In genomic region chr11:102578341-102579118, GRCm38 (mm10) we compare ENCODE assay signal across 8 mouse cellular contexts. TPM values are rescaled to one million over a fixed set of nuclear protein-coding genes. Genes with fewer than 3 reads are reported as not detected.
DNase-seq lines count a peak whose midpoint lies in the region; ATAC-seq and TF ChIP-seq lines count a peak whose summit lies in the region.

No protein-coding gene starts in this region.

- no peaks in the 10 kb centered on the region for H3K36me3 ChIP-seq in heart, embryonic 13.5 days
- no peaks in the 10 kb centered on the region for H3K36me3 ChIP-seq in kidney, postnatal 0 days (ENCODE audit: insufficient read depth, low read length)
- no peaks in the 10 kb centered on the region for H3K36me3 ChIP-seq in liver, postnatal 0 days (replicated peaks; ENCODE audit: insufficient read depth, low read length)
- H3K36me3 ChIP-seq in neural tube, embryonic 13.5 days, result no peaks in the 10 kb centered on the region
- no peaks in the 10 kb centered on the region for H3K36me3 ChIP-seq in testis, adult 2 months (ENCODE audit: control insufficient read depth, insufficient read depth, low read length)

- H3K4me1 ChIP-seq in bone marrow, adult 2 months (ENCODE audit: control insufficient read depth, insufficient read depth, low read length), result no peaks in the 10 kb centered on the region
- H3K4me1 ChIP-seq in embryonic fibroblast, embryonic 13.5 days (ENCODE audit: control insufficient read depth, insufficient read depth, low read length), result peaks cover 15% of the 10 kb centered on the region
- peaks cover 64% of the 10 kb centered on the region for H3K4me1 ChIP-seq in heart, embryonic 13.5 days
- peaks cover 9% of the 10 kb centered on the region for H3K4me1 ChIP-seq in kidney, postnatal 0 days (replicated peaks; ENCODE audit: insufficient read depth, low read length)
- no peaks in the 10 kb centered on the region for H3K4me1 ChIP-seq in liver, postnatal 0 days (ENCODE audit: insufficient read depth)
- peaks cover 43% of the 10 kb centered on the region for H3K4me1 ChIP-seq in neural tube, embryonic 13.5 days (replicated peaks)
- H3K4me1 ChIP-seq in testis, adult 2 months (ENCODE audit: control insufficient read depth, insufficient read depth, low read length), result peaks cover 12% of the 10 kb centered on the region

- 8% methylated on average over 27 of the region's 27 CpGs for WGBS in bone marrow, adult 2 months
- 6% methylated on average over 27 of the region's 27 CpGs for WGBS in heart, embryonic 13.5 days
- 6% methylated on average over 27 of the region's 27 CpGs for WGBS in kidney, postnatal 0 days
- WGBS in liver, postnatal 0 days (ENCODE audit: insufficient replicate concordance), result 8% methylated on average over 27 of the region's 27 CpGs
- WGBS in neural tube, embryonic 13.5 days, result 5% methylated on average over 27 of the region's 27 CpGs

- no peaks in the 10 kb centered on the region for H3K9me3 ChIP-seq in heart, embryonic 13.5 days
- H3K9me3 ChIP-seq in kidney, postnatal 0 days (replicated peaks; ENCODE audit: low read length), result no peaks in the 10 kb centered on the region
- H3K9me3 ChIP-seq in liver, postnatal 0 days (ENCODE audit: low read length), result no peaks in the 10 kb centered on the region
- H3K9me3 ChIP-seq in neural tube, embryonic 13.5 days, result no peaks in the 10 kb centered on the region

- no peaks in the 10 kb centered on the region for H3K27me3 ChIP-seq in heart, embryonic 13.5 days (replicated peaks)
- H3K27me3 ChIP-seq in kidney, postnatal 0 days (ENCODE audit: insufficient read depth, low read length), result no peaks in the 10 kb centered on the region
- H3K27me3 ChIP-seq in liver, postnatal 0 days (ENCODE audit: insufficient read depth, low read length), result peaks cover 37% of the 10 kb centered on the region
- no peaks in the 10 kb centered on the region for H3K27me3 ChIP-seq in neural tube, embryonic 13.5 days
- H3K27me3 ChIP-seq in testis, adult 2 months (ENCODE audit: control insufficient read depth, insufficient read depth, low read length), result no peaks in the 10 kb centered on the region

- peak overlapping the region; percentile 59 for H3K4me2 ChIP-seq in heart, embryonic 13.5 days
- peak overlapping the region; percentile 53 for H3K4me2 ChIP-seq in kidney, postnatal 0 days (ENCODE audit: low read length)
- peak overlapping the region; percentile 49 for H3K4me2 ChIP-seq in liver, postnatal 0 days (ENCODE audit: low read depth, low read length)
- peak overlapping the region; percentile 49 for H3K4me2 ChIP-seq in neural tube, embryonic 13.5 days

- H3K27ac ChIP-seq in bone marrow, adult 2 months (ENCODE audit: control insufficient read depth, insufficient read depth, low read depth, low read length, poor library complexity), result no peak overlapping the region
- H3K27ac ChIP-seq in embryonic fibroblast, embryonic 13.5 days (ENCODE audit: insufficient read depth, low read length), result no peak overlapping the region
- H3K27ac ChIP-seq in heart, embryonic 13.5 days (replicated peaks), result peak overlapping the region; percentile 90
- H3K27ac ChIP-seq in kidney, postnatal 0 days, result peak overlapping the region; percentile 78
- H3K27ac ChIP-seq in liver, postnatal 0 days (ENCODE audit: low read depth), result no peak overlapping the region
- H3K27ac ChIP-seq in neural tube, embryonic 13.5 days (replicated peaks), result peak overlapping the region; percentile 75
- no peak overlapping the region for H3K27ac ChIP-seq in testis, adult 2 months (ENCODE audit: control insufficient read depth, insufficient read depth, low read depth, low read length)

- TF ChIP-seq POLR2A in bone marrow, adult 2 months (IDR thresholded peaks at IDR 0.05; ENCODE audit: borderline replicate concordance, control insufficient read depth, low read depth, low read length), result no peak
- peak; percentile 44 for TF ChIP-seq POLR2A in embryonic fibroblast, embryonic 13.5 days (IDR thresholded peaks at IDR 0.05; ENCODE audit: low read depth, low read length)
- TF ChIP-seq POLR2A in testis, adult 2 months (IDR thresholded peaks at IDR 0.05; ENCODE audit: control insufficient read depth, low read depth, low read length), result no peak

- DNase-seq in kidney, postnatal 0 days (ENCODE audit: low spot score), result peak; percentile 95
- DNase-seq in liver, postnatal 0 days, result peak; percentile 89

- no peak for TF ChIP-seq EP300 in liver, postnatal 0 days (IDR thresholded peaks at IDR 0.05; ENCODE audit: low read depth)

- no peak overlapping the region for H3K4me3 ChIP-seq in bone marrow, adult 2 months (replicated peaks; ENCODE audit: control insufficient read depth, low read depth, low read length)
- no peak overlapping the region for H3K4me3 ChIP-seq in embryonic fibroblast, embryonic 13.5 days (ENCODE audit: insufficient read depth, low read length)
- H3K4me3 ChIP-seq in heart, embryonic 13.5 days, result peak overlapping the region; percentile 47
- peak overlapping the region; percentile 5 for H3K4me3 ChIP-seq in kidney, postnatal 0 days (replicated peaks; ENCODE audit: low read depth, low read length)
- H3K4me3 ChIP-seq in liver, postnatal 0 days (ENCODE audit: low read depth, low read length), result peak overlapping the region; percentile 13
- H3K4me3 ChIP-seq in neural tube, embryonic 13.5 days, result peak overlapping the region; percentile 24
- peak overlapping the region; percentile 37 for H3K4me3 ChIP-seq in testis, adult 2 months (ENCODE audit: control insufficient read depth, low read depth, low read length)

- peak; percentile 75 for ATAC-seq in CD4-positive, CD25-positive, alpha-beta regulatory T cell, adult 4 months
- ATAC-seq in heart, embryonic 13.5 days (ENCODE audit: extremely low read depth, insufficient number of reproducible peaks, low FRiP score, low TSS enrichment), result no peak
- ATAC-seq in kidney, postnatal 0 days (replicated peaks; ENCODE audit: low FRiP score, low read depth), result peak; percentile 60
- ATAC-seq in liver, postnatal 0 days, result peak; percentile 72
- ATAC-seq in neural tube, embryonic 13.5 days (ENCODE audit: low read depth), result peak; percentile 44; the same call in 1 of the 2 replicates

- peak overlapping the region; percentile 84 for H3K9ac ChIP-seq in heart, embryonic 13.5 days
- H3K9ac ChIP-seq in kidney, postnatal 0 days (ENCODE audit: low read depth, low read length), result peak overlapping the region; percentile 38; the same call in 1 of the 2 replicates
- H3K9ac ChIP-seq in liver, postnatal 0 days (replicated peaks), result no peak overlapping the region
- H3K9ac ChIP-seq in neural tube, embryonic 13.5 days, result peak overlapping the region; percentile 41; the same call in 1 of the 2 replicates

- TF ChIP-seq CTCF in bone marrow, adult 2 months (IDR thresholded peaks at IDR 0.05; ENCODE audit: control insufficient read depth, insufficient read depth, low read length), result peak; percentile 85
- TF ChIP-seq CTCF in embryonic fibroblast, embryonic 13.5 days (IDR thresholded peaks at IDR 0.05; ENCODE audit: borderline replicate concordance, insufficient read depth, low read length), result peak; percentile 43
- peak; percentile 99 for TF ChIP-seq CTCF in kidney, postnatal 0 days (IDR thresholded peaks at IDR 0.05; ENCODE audit: low read depth)
- peak; percentile 99 for TF ChIP-seq CTCF in liver, postnatal 0 days (IDR thresholded peaks at IDR 0.05; ENCODE audit: low read depth)
- peak; percentile 95 for TF ChIP-seq CTCF in testis, adult 2 months (IDR thresholded peaks at IDR 0.05; ENCODE audit: control insufficient read depth, insufficient read depth, insufficient replicate concordance, low read depth, low read length)

RNA-seq across cellular contexts. Expression of gene Gm11627, which starts 0.7 kb away (rescaled TPM):
- polyA plus RNA-seq in CD4-positive, CD25-positive, alpha-beta regulatory T cell, adult 4 months (2017; shearing (Covaris generic)), result not detected
- polyA plus RNA-seq in bone marrow, adult 2 months (2011; ENCODE audit: insufficient read depth, insufficient read length, low replicate concordance, missing spikeins), result not detected in 2 replicates
- polyA plus RNA-seq in embryonic fibroblast, embryonic 13.5 days (2011; ENCODE audit: insufficient read length, low read depth, missing spikeins), result 2.5 and 3.2 TPM in 2 replicates
- 10.5 and 13.8 TPM in 2 replicates for polyA plus RNA-seq in heart, embryonic 13.5 days (2015; fragmentation: Nextera tagmentation; extraction: Ambion mirVana)
- polyA plus RNA-seq in kidney, postnatal 0 days (2015; fragmentation: Nextera tagmentation; extraction: Ambion mirVana), result 8.6 and 8.9 TPM in 2 replicates
- polyA plus RNA-seq in liver, postnatal 0 days (2015; fragmentation: Nextera tagmentation; extraction: Ambion mirVana), result not detected in 2 replicates
- 7.5 and 8.7 TPM in 2 replicates for polyA plus RNA-seq in neural tube, embryonic 13.5 days (2015; fragmentation: Nextera tagmentation; extraction: Ambion mirVana)
- polyA plus RNA-seq in testis, adult 2 months (2012; rRNA removed), result 0.40 and 0.51 TPM in 2 replicates

RNA-seq across cellular contexts. Expression of gene Gpatch8, which starts 22.3 kb away (rescaled TPM):
- 10 to 100 TPM; 64.2 to 75.8 TPM for polyA plus RNA-seq in CD4-positive, CD25-positive, alpha-beta regulatory T cell, adult 4 months (2017; shearing (Covaris generic))
- polyA plus RNA-seq in bone marrow, adult 2 months (2011; ENCODE audit: insufficient read depth, insufficient read length, low replicate concordance, missing spikeins), result 14.4 and 17.0 TPM in 2 replicates
- 36.6 and 40.7 TPM in 2 replicates for polyA plus RNA-seq in embryonic fibroblast, embryonic 13.5 days (2011; ENCODE audit: insufficient read length, low read depth, missing spikeins)
- polyA plus RNA-seq in heart, embryonic 13.5 days (2015; fragmentation: Nextera tagmentation; extraction: Ambion mirVana), result 36.1 and 39.0 TPM in 2 replicates
- 25.1 and 29.6 TPM in 2 replicates for polyA plus RNA-seq in kidney, postnatal 0 days (2015; fragmentation: Nextera tagmentation; extraction: Ambion mirVana)
- polyA plus RNA-seq in liver, postnatal 0 days (2015; fragmentation: Nextera tagmentation; extraction: Ambion mirVana), result 11.1 and 12.2 TPM in 2 replicates
- polyA plus RNA-seq in neural tube, embryonic 13.5 days (2015; fragmentation: Nextera tagmentation; extraction: Ambion mirVana), result 77.5 and 83.8 TPM in 2 replicates
- polyA plus RNA-seq in testis, adult 2 months (2012; rRNA removed), result 15.4 and 16.7 TPM in 2 replicates

RNA-seq across cellular contexts. Expression of gene Fzd2, which starts 25.7 kb away (rescaled TPM):
- polyA plus RNA-seq in CD4-positive, CD25-positive, alpha-beta regulatory T cell, adult 4 months (2017; shearing (Covaris generic)), result not detected
- polyA plus RNA-seq in bone marrow, adult 2 months (2011; ENCODE audit: insufficient read depth, insufficient read length, low replicate concordance, missing spikeins), result 0.42 TPM in 1 of 2 replicates, not detected in the other
- 54.6 and 75.0 TPM in 2 replicates for polyA plus RNA-seq in embryonic fibroblast, embryonic 13.5 days (2011; ENCODE audit: insufficient read length, low read depth, missing spikeins)
- 19.1 and 22.0 TPM in 2 replicates for polyA plus RNA-seq in heart, embryonic 13.5 days (2015; fragmentation: Nextera tagmentation; extraction: Ambion mirVana)
- 21.8 and 25.9 TPM in 2 replicates for polyA plus RNA-seq in kidney, postnatal 0 days (2015; fragmentation: Nextera tagmentation; extraction: Ambion mirVana)
- polyA plus RNA-seq in liver, postnatal 0 days (2015; fragmentation: Nextera tagmentation; extraction: Ambion mirVana), result 0.17 and 0.22 TPM in 2 replicates
- polyA plus RNA-seq in neural tube, embryonic 13.5 days (2015; fragmentation: Nextera tagmentation; extraction: Ambion mirVana), result 14.8 and 21.1 TPM in 2 replicates
- polyA plus RNA-seq in testis, adult 2 months (2012; rRNA removed), result 1.1 and 2.0 TPM in 2 replicates

Comparison
In these comparisons a context has a peak if more than half of its experiments do, and no peak if none do; other contexts are left out.
1. H3K27ac ChIP-seq: peak in heart, embryonic 13.5 days (single experiment), kidney, postnatal 0 days (single experiment) and neural tube, embryonic 13.5 days (single experiment); none in bone marrow, adult 2 months (single experiment), embryonic fibroblast, embryonic 13.5 days (single experiment), liver, postnatal 0 days (single experiment) and testis, adult 2 months (single experiment).
2. H3K4me3 ChIP-seq: peak in heart, embryonic 13.5 days (single experiment), kidney, postnatal 0 days (single experiment), liver, postnatal 0 days (single experiment), neural tube, embryonic 13.5 days (single experiment) and testis, adult 2 months (single experiment); none in bone marrow, adult 2 months (single experiment) and embryonic fibroblast, embryonic 13.5 days (single experiment).
3. CTCF ChIP-seq: peak in every context shown above with its lines; median percentile 99 in kidney, postnatal 0 days; 99 in liver, postnatal 0 days; 95 in testis, adult 2 months; 85 in bone marrow, adult 2 months; 43 in embryonic fibroblast, embryonic 13.5 days.
4. Peak in every context shown above with its lines, with median percentiles within 50 percentile points of each other: H3K4me2 ChIP-seq.